Mouse (Mus musculus): ENCODE measurements around the gene Fsip1.

- TF ChIP-seq CTCF (IDR thresholded peaks at IDR 0.05; ENCODE audit: low read depth) (no peak), EP300 (IDR thresholded peaks at IDR 0.05; ENCODE audit: low read depth) (no peak)
Measured at GRCm38 (mm10) chr2:118297966-118298365, 41.2 kb upstream of the Fsip1 start.

Measured in liver, postnatal 0 days (tissue).